Mouse (Mus musculus) stomach, embryonic 14.5 days (tissue): ENCODE data around the gene Rab25. TPM values are rescaled to one million over a fixed set of nuclear protein-coding genes. Genes with fewer than 3 reads are reported as not detected.

Experiments
- ATAC-seq: fragments of 200-750 bp; cut with Nextera tagmentation; 2 replicates; pipeline ENCODE4 v1.8.0; 2017; ENCODE audit warnings: low read depth, moderate TSS enrichment; ENCODE audit not compliant: insufficient number of reproducible peaks, insufficient read depth, low FRiP score
- H3K27ac ChIP-seq: fragments of 300-500 bp; sonication (generic); 2 replicates; pipeline ENCODE4 v1.5.1; 2014; ENCODE audit warnings: mild to moderate bottlenecking, low read length, moderate library complexity, mixed read lengths
- H3K27me3 ChIP-seq: fragments of 300-500 bp; sonication (generic); 2 replicates; pipeline ENCODE4 v1.6.1; 2014; ENCODE audit warnings: low read length, control low read depth, mixed read lengths; ENCODE audit not compliant: control insufficient read depth, insufficient read depth
- H3K36me3 ChIP-seq: fragments of 300-500 bp; sonication (generic); 2 replicates; pipeline ENCODE4 v1.6.1; 2014; ENCODE audit warnings: mild to moderate bottlenecking, control low read depth, low read length, moderate library complexity, mixed read lengths; ENCODE audit not compliant: control insufficient read depth, insufficient read depth
- H3K4me1 ChIP-seq: fragments of 300-500 bp; sonication (generic); 2 replicates; pipeline ENCODE4 v1.6.1; 2014; ENCODE audit warnings: low read length, control low read depth, mixed read lengths; ENCODE audit not compliant: control insufficient read depth, insufficient read depth
- H3K4me2 ChIP-seq: fragments of 300-500 bp; sonication (generic); replicated peaks from 2 replicates; pipeline ENCODE4 v1.6.1; 2014; ENCODE audit warnings: low read depth, low read length, control low read depth
- H3K4me3 ChIP-seq: fragments of 300-500 bp; sonication (generic); 2 replicates; pipeline ENCODE4 v1.5.1; 2014; ENCODE audit warnings: low read depth, low read length, control low read depth
- H3K9ac ChIP-seq: fragments of 300-500 bp; sonication (generic); replicated peaks from 2 replicates; pipeline ENCODE4 v1.6.1; 2014; ENCODE audit warnings: low read depth, mild to moderate bottlenecking, control low read depth, low read length, moderate library complexity, mixed read lengths
- H3K9me3 ChIP-seq: fragments of 300-500 bp; sonication (generic); 2 replicates; pipeline ENCODE4 v1.6.1; 2016; ENCODE audit warnings: low read depth, low read length, control low read depth; ENCODE audit not compliant: control insufficient read depth
- WGBS: fragments of 180-500 bp; shearing (Covaris S2); extraction: QIAGEN DNeasy Blood & Tissue Kit; methylation state at CpG from one replicate; pipeline ENCODE4 v1.1.7; 2014; 5-methylcytosine and 5-hydroxymethylcytosine counted together
- polyA plus RNA-seq: library from polyadenylated mRNA; unstranded; fragments of >200 nt; fragmentation: Nextera tagmentation; extraction: Ambion mirVana; gene quantifications from 2 replicates; pipeline ENCODE4 v1.2.1, GENCODE M21; 2014

Rab25 gene
- polyA plus RNA-seq, 1 experiment from 2014 or later, result 57.0 TPM

DNA sequence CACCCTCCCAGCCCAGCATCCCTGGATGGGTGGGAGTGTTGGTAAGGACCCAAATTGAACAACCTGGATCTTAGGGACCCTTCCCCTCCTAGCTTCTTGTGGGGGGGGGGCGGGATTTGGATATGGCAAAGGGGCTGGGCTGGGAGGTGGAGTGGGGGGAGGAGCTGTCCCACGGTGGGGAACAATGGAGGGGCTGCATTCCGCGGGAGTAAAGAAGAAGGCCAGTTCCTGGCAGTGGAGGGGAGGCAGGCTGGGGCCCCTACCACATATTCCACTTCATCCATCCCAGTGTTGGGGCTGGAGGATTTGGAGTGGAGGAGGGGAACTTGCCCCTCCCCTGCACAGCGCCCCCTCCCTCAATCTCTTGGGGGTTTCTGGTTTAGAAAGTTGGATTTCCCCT lies 14.4 kb downstream of the Rab25 start:
- Histone ChIP-seq H3K27ac (peak overlapping the region; percentile 98; the same call in 1 of the 2 replicates), H3K9ac (peak overlapping the region; percentile 94), H3K4me1 (peaks cover 62% of the 10 kb centered on the region), H3K4me3 (peak overlapping the region; percentile 67), H3K4me2 (peak overlapping the region; percentile 74), H3K36me3 (peaks cover 29% of the 10 kb centered on the region), H3K9me3 (no peaks in the 10 kb centered on the region), H3K27me3 (no peaks in the 10 kb centered on the region)
- 0% methylated on average over 5 of the region's 5 CpGs for WGBS
- ATAC-seq, result no peak

DNA sequence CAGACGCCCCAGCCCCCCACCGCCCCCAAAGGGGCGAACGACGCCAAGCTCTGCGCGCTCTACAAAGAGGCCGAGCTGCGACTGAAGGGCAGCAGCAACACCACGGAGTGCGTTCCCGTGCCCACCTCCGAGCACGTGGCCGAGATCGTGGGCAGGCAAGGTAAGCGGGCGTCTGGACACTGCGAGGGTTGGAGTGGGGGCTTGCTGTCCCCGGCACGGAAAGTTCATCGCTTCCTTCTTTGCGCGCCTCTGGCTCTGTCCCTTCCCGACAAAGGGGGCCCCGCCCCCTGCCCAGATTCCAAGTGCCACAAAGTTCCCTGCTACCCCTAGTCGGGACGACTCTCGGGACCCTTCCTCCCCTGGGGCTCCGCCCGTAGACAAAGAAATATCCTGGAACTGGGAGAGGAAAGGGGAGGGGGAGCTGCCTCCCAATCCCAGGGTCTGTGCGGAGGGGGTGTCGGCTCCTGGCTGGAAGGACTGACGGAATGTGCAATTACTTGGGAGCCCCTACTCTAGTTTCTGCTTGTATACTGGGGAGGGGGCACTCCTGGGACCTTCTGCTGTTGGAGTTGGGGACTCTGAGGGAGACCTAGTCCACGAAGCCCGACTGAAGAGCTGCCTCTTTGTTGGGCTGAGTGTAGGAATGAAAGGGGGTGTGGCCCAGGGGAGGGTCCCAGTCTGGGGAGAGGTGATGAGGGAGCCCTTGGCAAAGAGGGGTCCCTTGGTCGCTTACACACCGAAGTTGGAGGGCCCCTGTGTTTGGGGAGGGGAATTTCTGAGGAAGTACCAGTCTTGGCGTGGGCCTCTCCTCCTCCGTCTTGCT lies 15.2 kb downstream of the Rab25 start:
- no peaks in the 10 kb centered on the region for H3K9me3 ChIP-seq
- peak overlapping the region; percentile 74 for H3K4me2 ChIP-seq
- H3K36me3 ChIP-seq, result peaks cover 21% of the 10 kb centered on the region
- no peaks in the 10 kb centered on the region for H3K27me3 ChIP-seq
- H3K4me1 ChIP-seq, result peaks cover 58% of the 10 kb centered on the region
- H3K27ac ChIP-seq, result peak overlapping the region; percentile 98
- WGBS, result under 1% methylated on average over 40 of the region's 40 CpGs
- H3K4me3 ChIP-seq, result peak overlapping the region; percentile 67
- peak; percentile 9; the same call in 1 of the 2 replicates for ATAC-seq
- peak overlapping the region; percentile 94 for H3K9ac ChIP-seq

GRCm38 (mm10) chr3:88532299-88532674 lies 15.8 kb downstream of the Rab25 start, which contains the start of gene Mex3a:
Gene Mex3a (plus strand): TSS chr3:88532395.
- Histone ChIP-seq H3K4me3 (peak within 1 kb of the TSS; percentile 67), H3K9me3 (no peaks in the 10 kb centered on the region), H3K27ac (peak within 1 kb of the TSS; percentile 98), H3K9ac (peak within 1 kb of the TSS; percentile 94), H3K4me2 (peak within 1 kb of the TSS; percentile 91), H3K4me1 (peaks cover 58% of the 10 kb centered on the region), H3K36me3 (peaks cover 15% of the 10 kb centered on the region), H3K27me3 (no peaks in the 10 kb centered on the region)
- no peak for ATAC-seq
- under 1% methylated on average over 30 of the region's 31 CpGs for WGBS

DNA sequence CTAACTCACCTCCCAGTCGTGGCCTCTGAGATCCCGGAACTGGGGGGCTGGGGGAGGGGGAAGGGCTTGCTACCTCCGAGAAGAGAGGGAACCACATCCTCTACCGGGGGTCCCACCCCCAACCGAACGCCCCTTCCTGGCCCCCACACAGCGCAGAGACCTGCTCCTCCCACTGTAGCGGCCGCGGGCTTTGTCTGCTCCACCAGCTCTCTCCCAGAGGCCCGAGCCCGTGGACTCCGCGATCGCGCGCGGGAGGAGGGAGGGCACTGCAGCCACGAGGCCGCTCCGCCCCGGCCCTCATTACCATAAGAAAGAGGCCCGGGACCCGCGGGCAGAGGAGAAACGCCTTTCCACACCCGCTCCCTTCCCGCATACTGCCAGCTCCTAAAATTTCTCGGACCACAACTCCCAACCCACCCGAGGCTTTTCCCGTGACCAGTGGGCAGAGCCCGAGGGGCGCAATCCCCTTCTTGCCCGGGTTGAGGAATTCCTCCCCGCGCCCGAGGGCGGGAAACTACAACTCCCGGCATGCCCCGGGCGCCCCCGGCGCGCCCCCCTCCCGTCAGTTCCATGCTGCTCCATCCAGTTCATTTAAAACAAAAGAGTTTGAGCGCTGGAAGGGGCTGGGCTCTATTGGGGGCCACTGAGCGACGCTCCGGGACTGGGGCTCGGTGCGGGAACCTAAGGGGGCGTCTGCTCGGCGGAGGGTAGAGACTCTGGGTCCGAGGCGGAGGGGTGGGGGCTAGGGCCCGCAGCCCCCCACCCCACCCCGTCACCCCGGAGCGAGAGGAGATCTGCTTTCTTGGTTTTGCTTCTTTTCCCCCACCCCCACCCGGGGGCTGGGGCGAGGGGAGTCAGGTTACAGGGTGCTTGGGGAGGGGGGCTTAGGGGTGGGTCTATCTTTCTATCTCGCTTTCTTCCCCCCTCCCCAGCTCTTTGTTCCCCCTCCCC lies 16.5 kb downstream of the Rab25 start:
- Histone ChIP-seq H3K27ac (peak overlapping the region; percentile 98), H3K36me3 (peaks cover 8% of the 10 kb centered on the region), H3K9me3 (no peaks in the 10 kb centered on the region), H3K4me3 (peak overlapping the region; percentile 67), H3K27me3 (no peaks in the 10 kb centered on the region), H3K4me1 (peaks cover 55% of the 10 kb centered on the region), H3K4me2 (peak overlapping the region; percentile 91), H3K9ac (peak overlapping the region; percentile 94)
- under 1% methylated on average over 54 of the region's 63 CpGs for WGBS
- ATAC-seq, result peak; percentile 87

DNA sequence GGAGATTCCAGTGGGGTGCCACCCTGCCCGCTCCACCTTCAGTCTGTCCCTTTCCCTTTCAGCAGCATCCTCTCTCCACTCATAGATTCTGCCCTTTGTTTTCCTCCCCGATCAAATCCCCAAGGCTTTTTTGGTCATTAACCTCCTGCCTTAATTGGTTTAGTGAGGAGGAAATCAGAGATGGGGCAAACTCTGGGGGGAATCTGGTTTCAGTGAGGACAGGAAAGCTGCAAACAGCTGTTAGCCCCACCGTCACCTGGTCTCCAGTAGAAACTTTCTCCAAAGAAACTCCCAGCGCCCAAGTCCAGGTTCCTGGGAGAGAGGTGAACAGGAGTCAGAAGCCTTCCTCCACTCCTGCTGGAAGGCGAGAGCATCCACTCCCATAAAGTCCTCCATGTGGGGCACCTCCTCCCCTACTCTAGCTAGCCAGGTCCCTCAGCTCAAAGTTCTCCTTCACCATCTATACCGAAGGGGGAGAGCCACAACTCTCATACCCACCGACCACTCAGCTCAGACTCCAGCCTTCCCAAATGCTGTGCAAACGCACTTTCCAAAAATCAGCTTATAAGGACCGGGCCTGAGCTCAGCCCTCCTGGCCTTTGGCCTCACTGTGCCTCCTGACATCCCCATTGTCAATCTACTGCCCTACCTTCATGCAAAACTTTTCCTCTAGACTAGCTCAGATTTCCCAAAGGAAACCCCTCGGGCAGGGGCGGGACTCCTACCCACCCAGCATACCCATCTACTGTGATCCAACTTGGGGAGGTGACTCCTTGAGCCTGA lies 17.8 kb downstream of the Rab25 start:
- H3K27me3 ChIP-seq, result no peaks in the 10 kb centered on the region
- peak overlapping the region; percentile 67 for H3K4me3 ChIP-seq
- H3K27ac ChIP-seq, result peak overlapping the region; percentile 98
- H3K4me1 ChIP-seq, result peaks cover 41% of the 10 kb centered on the region
- 13% methylated on average over 11 of the region's 11 CpGs for WGBS
- H3K9ac ChIP-seq, result peak overlapping the region; percentile 94
- H3K4me2 ChIP-seq, result peak overlapping the region; percentile 91
- no peaks in the 10 kb centered on the region; the same call in 1 of the 2 replicates for H3K36me3 ChIP-seq
- ATAC-seq, result no peak
- H3K9me3 ChIP-seq, result no peaks in the 10 kb centered on the region

DNA sequence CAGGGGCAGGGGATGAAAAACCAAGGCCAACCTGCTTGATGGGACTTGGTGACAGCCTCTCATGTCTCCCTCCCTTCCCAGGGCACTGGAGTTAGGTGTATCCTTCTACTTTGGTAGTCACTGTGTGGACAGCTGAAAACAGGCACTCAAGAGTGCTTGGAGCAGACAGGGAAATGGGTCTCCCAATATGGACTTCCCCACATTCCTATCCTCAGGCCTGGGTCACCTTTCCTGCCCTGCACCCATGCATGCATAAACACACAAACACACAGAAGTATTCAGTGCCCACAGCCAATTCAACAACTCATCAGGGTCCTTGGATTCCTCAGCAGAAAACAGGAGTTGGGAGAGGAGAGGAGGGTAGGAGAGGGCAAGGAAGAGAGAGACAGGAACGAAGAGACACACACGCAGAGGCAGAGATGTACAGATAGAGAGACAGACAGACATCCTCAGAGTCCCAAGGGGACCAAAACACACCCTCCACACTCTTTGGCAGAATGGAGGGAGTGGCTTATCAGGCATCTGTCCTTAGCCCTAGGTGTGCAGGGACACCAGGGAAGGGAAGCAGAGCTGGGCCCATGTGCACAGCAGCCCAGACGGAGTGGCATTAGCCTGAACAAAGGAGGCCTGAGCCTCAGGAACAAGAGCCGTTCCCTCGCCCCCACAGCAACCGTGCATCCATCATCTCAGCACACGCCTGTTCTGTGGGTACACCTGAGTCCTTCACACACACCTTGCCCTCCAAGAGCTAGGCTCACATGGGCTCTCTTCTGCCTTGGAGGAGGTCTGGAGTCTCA lies 18.7 kb downstream of the Rab25 start:
- Histone ChIP-seq H3K27ac (peak overlapping the region; percentile 98; the same call in 1 of the 2 replicates), H3K36me3 (no peaks in the 10 kb centered on the region; the same call in 1 of the 2 replicates), H3K9ac (peak overlapping the region; percentile 94; the same call in 1 of the 2 replicates), H3K27me3 (no peaks in the 10 kb centered on the region), H3K4me2 (peak overlapping the region; percentile 91), H3K4me1 (peaks cover 33% of the 10 kb centered on the region), H3K9me3 (no peaks in the 10 kb centered on the region), H3K4me3 (peak overlapping the region; percentile 67; the same call in 1 of the 2 replicates)
- WGBS, result 33% methylated on average over 7 of the region's 7 CpGs
- ATAC-seq, result no peak

DNA sequence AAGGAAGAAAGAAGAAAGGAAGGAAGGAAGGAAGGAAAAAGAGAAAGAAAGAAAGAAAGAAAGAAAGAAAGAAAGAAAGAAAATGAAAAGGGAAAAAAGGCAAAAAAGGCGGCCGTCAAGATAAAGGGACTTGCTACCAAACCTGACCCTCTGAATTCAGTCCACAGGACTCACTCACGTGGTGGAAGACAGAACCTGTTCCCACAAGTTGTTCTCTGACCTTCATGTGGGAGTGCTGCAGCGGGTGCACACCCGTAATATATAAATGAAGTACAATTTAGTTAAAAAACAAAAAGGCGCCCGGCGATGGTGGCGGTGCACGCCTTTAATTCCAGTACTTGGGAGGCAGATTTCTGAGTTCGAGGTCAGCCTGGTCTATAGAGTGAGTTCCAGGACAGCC lies 19.5 kb downstream of the Rab25 start:
- Histone ChIP-seq H3K9me3 (no peaks in the 10 kb centered on the region), H3K36me3 (peaks cover 4% of the 10 kb centered on the region; the same call in 1 of the 2 replicates), H3K4me1 (peaks cover 29% of the 10 kb centered on the region), H3K4me3 (no peak overlapping the region), H3K9ac (no peak overlapping the region), H3K4me2 (no peak overlapping the region), H3K27ac (no peak overlapping the region), H3K27me3 (no peaks in the 10 kb centered on the region)
- no peak for ATAC-seq
- WGBS, result 78% methylated on average over 11 of the region's 11 CpGs
